Mouse (Mus musculus) embryo, embryonic 11.5 days (tissue): Measurements from ENCODE around the gene Atxn7l1.
"Not testable (repeated sequence)": the region's sequence is repeated elsewhere in the genome, so short reads cannot be mapped to it uniquely, and the experiment has no call there.

Experiments used
- DNase-seq: peaks from one replicate; pipeline ENCODE4 v3.0.0-alpha.2; 2012; ENCODE audit warnings: low read depth, low spot score

The Atxn7l1 gene

GRCm38 (mm10) chr12:33153131-33153530, 5.6 kb downstream of the Atxn7l1 start:
- DNase-seq = no peak

- no peak for DNase-seq
Observed at GRCm38 (mm10) chr12:33153850-33154249, 6.4 kb downstream of the Atxn7l1 start.

GRCm38 (mm10) chr12:33154732-33155131, 7.2 kb downstream of the Atxn7l1 start:
- DNase-seq = no peak

GRCm38 (mm10) chr12:33156334-33157018, 9.0 kb downstream of the Atxn7l1 start:
- DNase-seq = no peak

- DNase-seq = no peak
Observed at GRCm38 (mm10) chr12:33158256-33158655, 10.8 kb downstream of the Atxn7l1 start.

GRCm38 (mm10) chr12:33160406-33160805, 12.9 kb downstream of the Atxn7l1 start:
- no peak for DNase-seq

- DNase-seq = no peak
Observed at GRCm38 (mm10) chr12:33162541-33162940, 15.0 kb downstream of the Atxn7l1 start.

GRCm38 (mm10) chr12:33164019-33164418, 16.5 kb downstream of the Atxn7l1 start:
- DNase-seq = not testable (repeated sequence)

- no peak for DNase-seq
Observed at GRCm38 (mm10) chr12:33166712-33167111, 19.2 kb downstream of the Atxn7l1 start.

- DNase-seq = no peak
Observed at GRCm38 (mm10) chr12:33167545-33167944, 20.1 kb downstream of the Atxn7l1 start.

- DNase-seq = no peak
Observed at GRCm38 (mm10) chr12:33168491-33168890, 21.0 kb downstream of the Atxn7l1 start.

- no peak for DNase-seq
Observed at GRCm38 (mm10) chr12:33169777-33170494, 22.4 kb downstream of the Atxn7l1 start.

GRCm38 (mm10) chr12:33170822-33171221, 23.3 kb downstream of the Atxn7l1 start:
- no peak for DNase-seq

- DNase-seq = no peak
Observed at GRCm38 (mm10) chr12:33172926-33173325, 25.4 kb downstream of the Atxn7l1 start.

GRCm38 (mm10) chr12:33173720-33174141, 26.2 kb downstream of the Atxn7l1 start:
- no peak for DNase-seq

GRCm38 (mm10) chr12:33174171-33174570, 26.7 kb downstream of the Atxn7l1 start:
- no peak for DNase-seq

- DNase-seq = no peak
Observed at GRCm38 (mm10) chr12:33174675-33175357, 27.3 kb downstream of the Atxn7l1 start.

- DNase-seq = no peak
Observed at GRCm38 (mm10) chr12:33175621-33176554, 28.4 kb downstream of the Atxn7l1 start.

GRCm38 (mm10) chr12:33176555-33176900, 29.0 kb downstream of the Atxn7l1 start:
- DNase-seq = no peak

GRCm38 (mm10) chr12:33180421-33180820, 32.9 kb downstream of the Atxn7l1 start:
- no peak for DNase-seq

- no peak for DNase-seq
Observed at GRCm38 (mm10) chr12:33181875-33182274, 34.4 kb downstream of the Atxn7l1 start.
